Comparison of ENCODE assay signal across 7 mouse cellular contexts in genomic region chr14:11556356-11557130, GRCm38 (mm10). TPM values are rescaled to one million over a fixed set of nuclear protein-coding genes. Genes with fewer than 3 reads are reported as not detected.
DNase-seq lines count a peak whose midpoint lies in the region; ATAC-seq lines count a peak whose summit lies in the region.

No protein-coding gene starts in this region.

- H3K27ac ChIP-seq in forebrain, embryonic 10.5 days = peak overlapping the region; percentile 96; the same call in 1 of the 2 replicates
- no peak overlapping the region for H3K27ac ChIP-seq in heart, embryonic 11.5 days (ENCODE audit: low read depth, low read length)
- no peak overlapping the region; the same call in 1 of the 2 replicates for H3K27ac ChIP-seq in kidney, embryonic 14.5 days (ENCODE audit: low read depth, low read length)
- H3K27ac ChIP-seq in limb, embryonic 12.5 days = peak overlapping the region; percentile 45; the same call in 1 of the 2 replicates
- peak overlapping the region; percentile 95 for H3K27ac ChIP-seq in midbrain, embryonic 14.5 days (replicated peaks; ENCODE audit: low read depth, low read length)

- H3K36me3 ChIP-seq in forebrain, embryonic 10.5 days (replicated peaks) = 0 out of 2 replicates have a peak, but pooled peaks cover 8% of the 10 kb centered on the region
- H3K36me3 ChIP-seq in heart, embryonic 11.5 days (ENCODE audit: control insufficient read depth, insufficient read depth, low read length) = no peaks in the 10 kb centered on the region
- no peaks in the 10 kb centered on the region for H3K36me3 ChIP-seq in kidney, embryonic 14.5 days (ENCODE audit: control insufficient read depth, insufficient read depth, low read length)
- peaks cover 4% of the 10 kb centered on the region; the same call in 1 of the 2 replicates for H3K36me3 ChIP-seq in limb, embryonic 12.5 days
- no peaks in the 10 kb centered on the region for H3K36me3 ChIP-seq in midbrain, embryonic 14.5 days (ENCODE audit: control insufficient read depth, insufficient read depth, low read length)

- peaks cover 51% of the 10 kb centered on the region for H3K4me1 ChIP-seq in forebrain, embryonic 10.5 days
- H3K4me1 ChIP-seq in heart, embryonic 11.5 days (ENCODE audit: control insufficient read depth, insufficient read depth, low read length) = 0 out of 2 replicates have a peak, but pooled peaks cover 8% of the 10 kb centered on the region
- H3K4me1 ChIP-seq in kidney, embryonic 14.5 days (ENCODE audit: control insufficient read depth, insufficient read depth, low read length) = peaks cover 30% of the 10 kb centered on the region
- H3K4me1 ChIP-seq in limb, embryonic 12.5 days (replicated peaks) = peaks cover 31% of the 10 kb centered on the region
- H3K4me1 ChIP-seq in midbrain, embryonic 14.5 days (ENCODE audit: control insufficient read depth, insufficient read depth, low read length) = peaks cover 22% of the 10 kb centered on the region

- H3K9me3 ChIP-seq in forebrain, embryonic 10.5 days = no peaks in the 10 kb centered on the region
- no peaks in the 10 kb centered on the region for H3K9me3 ChIP-seq in heart, embryonic 11.5 days (replicated peaks; ENCODE audit: control insufficient read depth, low read length)
- no peaks in the 10 kb centered on the region for H3K9me3 ChIP-seq in kidney, embryonic 14.5 days (ENCODE audit: control insufficient read depth, low read length)
- 0 out of 2 replicates have a peak, but pooled peaks cover 3% of the 10 kb centered on the region for H3K9me3 ChIP-seq in limb, embryonic 12.5 days
- H3K9me3 ChIP-seq in midbrain, embryonic 14.5 days (ENCODE audit: control insufficient read depth, low read length) = no peaks in the 10 kb centered on the region

- H3K4me3 ChIP-seq in forebrain, embryonic 10.5 days = peak overlapping the region; percentile 88
- H3K4me3 ChIP-seq in heart, embryonic 11.5 days (ENCODE audit: low read depth, low read length) = peak overlapping the region; percentile 73
- H3K4me3 ChIP-seq in kidney, embryonic 14.5 days (ENCODE audit: low read length) = peak overlapping the region; percentile 87
- H3K4me3 ChIP-seq in limb, embryonic 12.5 days (replicated peaks) = peak overlapping the region; percentile 79
- H3K4me3 ChIP-seq in midbrain, embryonic 14.5 days (replicated peaks; ENCODE audit: low read depth, low read length) = peak overlapping the region; percentile 81

- DNase-seq in cerebellum, adult 11 months = peak; percentile 73
- peak; percentile 67 for DNase-seq in forebrain, embryonic 10.5 days (ENCODE audit: extremely low spot score, low spot score)
- peak; percentile 86 for DNase-seq in midbrain, embryonic 14.5 days
- DNase-seq in testis, postnatal 10 days (ENCODE audit: low spot score) = peak; percentile 78

- peak overlapping the region; percentile 16; the same call in 1 of the 2 replicates for H3K9ac ChIP-seq in heart, embryonic 11.5 days (ENCODE audit: low read depth, low read length)
- peak overlapping the region; percentile 94; the same call in 1 of the 2 replicates for H3K9ac ChIP-seq in kidney, embryonic 14.5 days (ENCODE audit: low read depth, low read length)
- H3K9ac ChIP-seq in limb, embryonic 12.5 days (replicated peaks) = peak overlapping the region; percentile 94; the same call in 1 of the 2 replicates
- H3K9ac ChIP-seq in midbrain, embryonic 14.5 days (replicated peaks; ENCODE audit: low read length) = peak overlapping the region; percentile 76

- no peak for ATAC-seq in heart, embryonic 11.5 days (replicated peaks; ENCODE audit: insufficient number of reproducible peaks, low FRiP score, low TSS enrichment)
- ATAC-seq in kidney, embryonic 14.5 days (ENCODE audit: low FRiP score, low TSS enrichment) = peak; percentile 10; the same call in 1 of the 2 replicates
- ATAC-seq in limb, embryonic 12.5 days (ENCODE audit: insufficient number of reproducible peaks, insufficient read depth, low FRiP score, low TSS enrichment, low read depth) = no peak
- ATAC-seq in midbrain, embryonic 14.5 days (ENCODE audit: low FRiP score, low TSS enrichment) = peak; percentile 7; the same call in 1 of the 2 replicates

- peaks cover 4% of the 10 kb centered on the region for H3K27me3 ChIP-seq in forebrain, embryonic 10.5 days (ENCODE audit: poor library complexity, severe bottlenecking)
- no peaks in the 10 kb centered on the region for H3K27me3 ChIP-seq in heart, embryonic 11.5 days (ENCODE audit: control insufficient read depth, insufficient read depth, low read length)
- H3K27me3 ChIP-seq in kidney, embryonic 14.5 days (ENCODE audit: control insufficient read depth, insufficient read depth, low read length) = no peaks in the 10 kb centered on the region
- H3K27me3 ChIP-seq in limb, embryonic 12.5 days = no peaks in the 10 kb centered on the region
- H3K27me3 ChIP-seq in midbrain, embryonic 14.5 days (ENCODE audit: control insufficient read depth, insufficient read depth, low read length) = no peaks in the 10 kb centered on the region; the same call in 1 of the 2 replicates

- 15% methylated on average over 26 of the region's 26 CpGs for WGBS in forebrain, embryonic 10.5 days
- WGBS in heart, embryonic 11.5 days (ENCODE audit: insufficient replicate concordance) = 8% methylated on average over 26 of the region's 26 CpGs
- 3% methylated on average over 26 of the region's 26 CpGs for WGBS in kidney, embryonic 14.5 days
- 5% methylated on average over 26 of the region's 26 CpGs for WGBS in limb, embryonic 12.5 days
- 7% methylated on average over 26 of the region's 26 CpGs for WGBS in midbrain, embryonic 14.5 days

- peak overlapping the region; percentile 77 for H3K4me2 ChIP-seq in heart, embryonic 11.5 days
- H3K4me2 ChIP-seq in kidney, embryonic 14.5 days (replicated peaks; ENCODE audit: low read depth, low read length) = peak overlapping the region; percentile 96
- H3K4me2 ChIP-seq in limb, embryonic 12.5 days = peak overlapping the region; percentile 94
- H3K4me2 ChIP-seq in midbrain, embryonic 14.5 days (ENCODE audit: low read length) = peak overlapping the region; percentile 89

RNA-seq across cellular contexts. Expression of gene Ptprg, which starts 3.2 kb away (rescaled TPM):
- polyA plus RNA-seq in forebrain, embryonic 10.5 days (2016; fragmentation: Nextera tagmentation; extraction: Ambion mirVana) = 37.0 and 38.6 TPM in 2 replicates
- 15.2 and 16.5 TPM in 2 replicates for polyA plus RNA-seq in heart, embryonic 11.5 days (2014; fragmentation: Nextera tagmentation; extraction: Ambion mirVana)
- polyA plus RNA-seq in kidney, embryonic 14.5 days (2014; fragmentation: Nextera tagmentation; extraction: Ambion mirVana) = 22.7 and 44.3 TPM in 2 replicates
- polyA plus RNA-seq in limb, embryonic 12.5 days (2016; fragmentation: Nextera tagmentation; extraction: Ambion mirVana) = 37.5 and 39.8 TPM in 2 replicates
- polyA plus RNA-seq in midbrain, embryonic 14.5 days (2014; fragmentation: Nextera tagmentation; extraction: Ambion mirVana) = 33.2 and 50.1 TPM in 2 replicates

Comparison
In these comparisons a context has a peak if more than half of its experiments do, and no peak if none do; other contexts are left out.
1. H3K27ac ChIP-seq: peak in forebrain, embryonic 10.5 days (single experiment), limb, embryonic 12.5 days (single experiment) and midbrain, embryonic 14.5 days (single experiment); none in heart, embryonic 11.5 days (single experiment) and kidney, embryonic 14.5 days (single experiment).
2. ATAC-seq: peak in kidney, embryonic 14.5 days (single experiment) and midbrain, embryonic 14.5 days (single experiment); none in heart, embryonic 11.5 days (single experiment) and limb, embryonic 12.5 days (single experiment).
3. H3K9ac ChIP-seq: peak in every context shown above with its lines; median percentile 94 in kidney, embryonic 14.5 days; 94 in limb, embryonic 12.5 days; 76 in midbrain, embryonic 14.5 days; 16 in heart, embryonic 11.5 days.
4. Peak in every context shown above with its lines, with median percentiles within 50 percentile points of each other: DNase-seq, H3K4me3 ChIP-seq and H3K4me2 ChIP-seq.